Mouse (Mus musculus): ENCODE data around the gene Zfp1. TPM values are rescaled to one million over a fixed set of nuclear protein-coding genes. Genes with fewer than 3 reads are reported as not detected.

Gene Zfp1
- 1 to 10 TPM; 6.4 to 6.5 TPM for total RNA-seq (2021)
- long read RNA-seq, experiment 1, partial matches to known transcripts, result 1 of 5 reads
- long read RNA-seq, experiment 1, other reads (novel, unspliced or antisense), result 0 of 5 reads
- long read RNA-seq, experiment 2, transcript Zfp1-201 (4 exons, 1,811 nt), result major isoform, 15 of 26 reads
- long read RNA-seq, experiment 2, partial matches to known transcripts, result 4 of 26 reads
- long read RNA-seq, experiment 2, other reads (novel, unspliced or antisense), result 4 of 26 reads

DNA sequence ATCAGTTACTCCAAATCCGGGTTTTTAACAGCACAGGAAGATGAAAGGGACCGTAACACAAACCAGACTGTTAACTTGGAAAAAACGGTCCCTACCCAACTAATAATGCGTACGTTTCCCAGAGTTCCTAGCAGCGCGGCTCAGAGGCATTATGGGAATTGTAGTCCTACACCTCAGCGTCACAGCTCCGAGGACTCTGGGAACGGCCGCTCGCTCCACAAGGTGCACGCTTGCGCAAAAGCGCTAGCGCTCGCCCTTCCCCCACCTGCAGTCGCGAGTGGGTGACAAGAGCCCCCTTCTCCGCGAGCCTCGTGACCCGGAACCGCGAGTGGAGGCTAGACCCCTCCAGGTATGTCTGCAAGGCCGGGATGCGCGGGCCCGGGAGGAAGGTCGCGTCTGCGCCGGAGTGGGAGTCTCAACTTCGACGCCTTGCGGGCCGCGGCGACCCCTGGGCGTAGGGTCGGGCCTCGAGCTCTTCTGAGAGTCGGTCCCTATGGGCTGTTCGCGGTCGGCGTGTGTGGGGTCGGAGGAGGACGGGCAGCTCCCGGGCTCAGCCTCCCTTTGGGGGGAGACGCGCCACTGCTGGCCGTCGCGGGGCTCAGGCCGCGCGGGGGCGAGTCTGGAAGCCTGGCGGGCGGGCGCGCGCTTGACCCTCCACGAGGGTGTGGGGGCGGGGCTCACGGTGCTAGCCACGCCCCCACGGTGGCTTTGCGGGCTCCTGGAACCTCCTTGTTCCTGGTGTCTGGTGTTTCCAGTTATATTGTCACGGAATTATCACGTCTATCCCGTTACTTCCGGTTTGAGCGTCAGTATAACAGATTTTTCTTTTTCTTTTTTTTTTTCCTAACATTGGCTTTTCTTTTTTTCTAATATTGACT, at the start of gene Zfp1:
Gene Zfp1, plus strand, starts transcription at position 138 of the 878 bp plus-strand sequence.
- peak; percentile 87 to 89 for DNase-seq (ENCODE audit: low spot score in 2 of 2)

DNA sequence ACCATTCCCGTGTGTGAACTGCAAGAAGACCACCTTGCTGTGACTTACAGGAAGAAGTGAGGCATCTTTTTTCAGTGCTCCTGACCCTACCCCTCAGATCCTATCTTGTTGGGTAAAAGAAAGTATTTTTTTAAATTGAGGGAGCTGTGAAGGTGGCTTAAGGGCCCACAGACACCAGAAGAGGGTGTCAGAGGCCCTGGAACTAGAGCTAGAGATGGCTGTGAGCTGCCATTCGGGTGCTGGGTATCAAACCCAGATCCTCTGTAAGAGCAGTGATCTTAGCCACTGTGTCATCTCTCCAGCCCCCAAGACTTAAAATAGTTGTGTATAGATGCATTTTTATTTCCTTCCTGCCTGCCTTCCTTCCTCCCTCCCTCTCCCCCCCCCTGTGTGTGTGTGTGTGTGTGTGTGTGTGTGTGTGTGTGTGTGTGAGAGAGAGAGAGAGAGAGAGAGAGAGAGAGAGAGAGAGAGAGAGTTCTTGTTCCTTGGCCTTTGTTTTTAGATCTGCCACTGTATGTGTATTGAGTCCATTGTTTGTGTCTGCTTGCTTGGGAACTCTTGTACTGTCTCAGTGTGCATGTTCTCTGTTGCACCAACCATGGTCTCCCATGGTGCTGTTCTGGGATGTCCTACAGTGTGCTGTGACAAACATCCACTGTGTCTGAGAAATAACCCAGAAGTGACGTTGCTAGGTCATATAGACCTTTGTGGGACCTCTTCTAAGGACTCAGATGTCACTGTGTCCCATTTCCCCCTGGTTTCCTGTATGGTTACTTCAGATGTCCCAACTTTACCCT, 49.0 kb upstream of the Zfp1 start:
- no peak for DNase-seq (ENCODE audit: low spot score in 2 of 2)

DNA sequence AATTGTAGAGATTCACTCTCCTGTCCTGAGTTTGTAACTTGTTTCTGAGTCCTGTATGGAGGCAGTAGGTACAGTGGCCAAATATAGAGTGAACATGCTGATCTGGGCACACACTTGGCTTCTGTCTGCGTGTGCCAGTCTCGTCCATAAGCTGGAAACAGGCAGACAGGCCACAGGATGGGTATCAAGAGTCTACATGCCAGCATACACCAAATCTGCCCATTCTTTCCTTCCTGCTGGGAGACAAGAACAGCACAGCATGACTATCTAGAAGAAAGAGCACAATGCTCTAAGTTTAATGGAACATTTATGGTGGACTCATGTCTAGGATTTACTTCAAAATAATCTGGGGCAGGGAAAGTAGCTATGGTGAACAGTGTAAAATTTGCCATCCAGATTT, 48.2 kb upstream of the Zfp1 start:
- DNase-seq (ENCODE audit: low spot score in 2 of 2), result no peak

DNA sequence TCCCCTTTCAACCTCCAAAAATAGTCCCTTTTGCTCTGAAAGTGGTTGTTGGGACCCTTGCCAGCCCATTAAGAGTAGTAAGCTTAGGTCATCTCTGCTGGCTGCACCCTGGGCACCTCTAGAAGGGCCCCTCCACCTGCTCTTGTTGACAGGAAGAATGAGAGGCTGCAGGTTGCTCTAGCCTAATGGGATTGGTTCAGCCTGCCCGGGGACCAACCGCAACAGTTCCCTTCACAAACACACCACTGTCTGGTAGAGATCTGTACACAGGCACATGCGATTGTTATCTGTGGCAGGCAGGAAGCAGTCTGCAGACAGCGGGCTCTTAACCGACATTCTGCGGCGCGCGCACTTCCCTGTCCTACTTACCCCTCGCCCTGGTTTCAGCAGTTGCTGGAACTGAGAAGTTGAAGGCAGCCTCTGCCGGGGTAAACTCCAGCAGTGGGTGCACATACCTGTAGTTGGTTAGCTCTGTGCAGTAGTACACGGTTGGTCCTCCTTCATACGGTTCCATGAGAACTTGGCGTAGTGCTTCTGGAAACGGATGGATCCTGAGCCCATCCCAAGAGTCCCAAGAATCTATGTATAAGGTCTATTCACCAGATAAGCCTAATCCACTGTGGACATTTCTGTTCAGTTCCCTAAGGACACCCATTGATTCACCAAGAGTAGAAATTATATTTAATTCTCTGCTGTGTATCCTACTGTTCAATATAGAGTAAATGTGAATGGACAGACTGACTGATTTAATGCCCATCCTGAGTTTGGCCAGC, 47.3 kb upstream of the Zfp1 start:
- peak in 1 of 2 experiments; percentile 37 for DNase-seq (ENCODE audit: low spot score in 2 of 2)

DNA sequence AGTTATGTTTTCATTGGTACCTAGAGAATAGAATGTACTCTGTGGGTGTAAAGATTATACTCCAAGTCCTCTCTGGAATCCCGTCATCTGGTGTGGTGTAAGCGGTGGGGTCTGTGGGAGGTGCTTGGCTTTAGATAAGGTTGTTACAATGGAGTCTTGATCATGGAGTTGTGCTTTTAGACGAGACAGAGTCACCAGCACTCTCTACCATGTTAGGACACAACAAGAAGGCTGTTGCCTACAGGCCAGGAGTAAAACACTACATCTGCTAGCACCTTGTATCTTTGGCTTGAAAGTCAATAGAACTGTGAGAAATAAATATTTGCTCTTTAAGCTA, 46.7 kb upstream of the Zfp1 start:
- DNase-seq (ENCODE audit: low spot score in 2 of 2), result no peak

DNA sequence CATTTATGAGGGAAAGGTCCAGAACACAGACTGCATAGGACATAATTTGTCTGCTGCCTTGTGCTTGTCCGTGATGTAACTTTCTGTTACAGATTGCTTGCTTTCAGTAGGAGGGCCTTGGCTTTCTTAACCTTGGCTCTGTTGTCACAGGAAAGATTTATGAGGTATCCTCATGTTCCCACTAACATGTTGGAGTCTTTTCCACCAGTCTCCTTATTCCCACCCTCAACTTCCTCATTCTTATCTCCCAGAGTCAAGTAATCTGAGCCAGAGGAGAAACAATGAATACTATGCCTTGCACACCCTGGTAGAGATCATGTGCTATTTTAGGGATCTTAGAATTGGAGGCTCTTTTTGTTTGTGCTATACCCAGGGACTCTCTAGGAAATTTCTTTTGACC, 45.9 kb upstream of the Zfp1 start:
- no peak for DNase-seq (ENCODE audit: low spot score in 2 of 2)

DNA sequence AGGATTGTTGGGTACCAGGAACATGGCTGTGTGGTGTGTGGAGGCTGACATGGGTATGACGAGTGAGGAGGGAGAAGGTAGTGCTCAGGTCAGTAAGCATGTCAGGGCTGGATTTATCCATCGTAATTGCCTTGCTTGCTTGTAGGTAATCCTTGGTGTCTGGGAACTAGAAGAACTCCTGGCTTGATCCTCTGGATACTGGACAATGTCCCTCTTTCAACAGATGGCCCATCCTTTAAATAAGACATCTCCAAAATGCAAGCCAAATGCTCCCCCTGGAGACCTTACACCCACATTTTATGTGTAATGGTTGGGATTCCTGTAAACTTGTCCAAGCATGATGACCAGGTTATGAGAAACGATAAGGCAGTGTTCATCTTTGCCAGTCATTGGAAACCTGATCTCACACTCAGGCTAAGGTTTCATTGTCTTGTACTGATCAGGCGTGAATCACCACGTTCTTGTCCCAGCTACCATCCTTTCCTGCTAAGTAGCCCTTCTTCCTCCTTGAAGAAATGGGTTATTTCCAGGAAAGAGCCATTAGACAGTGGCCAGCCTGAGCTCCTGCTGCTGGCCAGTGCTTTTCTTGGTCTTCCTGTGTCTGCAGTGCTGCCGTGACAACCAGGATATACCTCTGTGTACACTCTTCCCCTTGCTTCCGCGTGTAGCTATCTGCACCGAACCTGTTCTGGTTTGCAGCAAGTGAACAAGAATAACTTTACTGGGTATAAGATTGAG, 43.3 kb upstream of the Zfp1 start:
- no peak for DNase-seq (ENCODE audit: low spot score in 2 of 2)

DNA sequence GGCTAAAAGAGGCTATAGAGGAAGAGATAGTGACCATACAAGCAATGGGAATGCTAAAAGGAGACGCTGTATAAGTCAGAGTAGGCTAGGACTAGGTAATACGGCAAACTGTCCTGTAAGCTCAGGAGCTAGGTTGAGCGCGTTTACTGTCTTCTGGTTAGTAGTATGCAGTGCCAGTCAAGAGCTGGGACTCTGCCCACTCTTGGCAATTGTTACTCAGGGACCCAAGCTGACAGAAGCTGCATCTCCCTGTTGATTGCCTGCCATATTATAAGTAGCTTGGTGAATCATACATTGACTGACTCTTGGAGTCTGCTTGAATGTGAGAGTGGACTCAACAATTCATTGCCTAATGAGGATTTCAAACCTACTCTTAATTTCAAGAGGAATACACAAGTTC, 41.2 kb upstream of the Zfp1 start:
- no peak for DNase-seq (ENCODE audit: low spot score in 2 of 2)

DNA sequence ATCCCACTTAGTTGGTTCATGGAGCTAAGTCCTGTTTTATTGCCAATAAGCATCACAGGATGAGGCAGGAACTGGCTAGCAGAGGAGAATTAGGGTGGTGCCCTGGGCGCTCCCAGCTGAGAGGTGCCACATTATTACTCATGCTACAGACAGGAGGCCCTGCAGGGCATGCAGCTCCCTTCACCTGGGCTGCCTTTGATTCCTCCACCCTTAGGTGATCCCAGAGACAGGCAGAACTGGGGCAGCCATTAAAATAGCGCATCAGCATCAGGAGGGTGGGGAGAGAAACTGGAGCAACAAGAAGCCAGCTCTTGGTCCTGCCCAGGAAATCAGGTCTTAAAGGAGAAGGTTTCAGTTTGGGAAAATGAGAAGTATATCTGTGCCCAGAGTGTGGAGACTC, 38.2 kb upstream of the Zfp1 start:
- no peak for DNase-seq (ENCODE audit: low spot score in 2 of 2)

DNA sequence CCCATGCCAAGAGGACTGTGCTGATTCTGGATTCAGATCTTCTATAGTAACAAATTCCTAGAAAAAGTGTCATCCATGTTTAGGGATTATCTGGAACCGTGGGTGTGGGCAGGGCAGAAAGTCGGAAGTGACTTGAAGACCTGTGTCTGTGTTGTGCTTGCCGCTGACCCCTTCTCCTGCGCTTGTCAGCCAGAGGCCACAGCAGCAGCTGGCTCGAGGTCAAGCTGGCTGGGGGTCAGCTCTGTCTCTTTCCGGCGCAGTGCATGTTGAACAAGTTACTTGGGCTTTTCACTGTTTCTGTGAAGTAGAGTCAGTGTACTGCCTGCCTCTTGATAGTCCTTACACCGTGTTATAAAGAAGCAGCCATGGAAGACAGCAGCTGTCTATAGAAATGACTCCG, 36.2 kb upstream of the Zfp1 start:
- no peak for DNase-seq (ENCODE audit: low spot score in 2 of 2)

DNA sequence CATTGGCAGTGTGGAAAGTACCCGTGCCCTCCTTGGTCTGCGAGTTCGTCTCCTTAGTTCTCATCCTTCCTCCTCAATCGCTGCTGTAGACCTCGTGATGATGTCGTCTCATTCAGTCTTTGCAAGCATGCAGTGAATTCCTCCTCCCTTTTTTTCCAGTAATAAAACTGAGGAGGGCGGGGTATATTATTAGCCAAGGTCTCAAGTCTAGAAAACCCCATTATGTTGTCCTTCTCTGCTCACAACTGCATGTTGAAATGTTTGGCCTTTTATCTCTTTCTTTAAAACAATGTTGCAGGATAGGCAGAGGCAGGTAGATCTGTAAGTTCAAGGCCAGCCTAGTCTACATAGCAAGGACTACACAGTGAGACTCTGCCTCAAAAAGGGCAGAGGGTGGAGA, 35.8 kb upstream of the Zfp1 start:
- no peak for DNase-seq (ENCODE audit: low spot score in 2 of 2)

DNA sequence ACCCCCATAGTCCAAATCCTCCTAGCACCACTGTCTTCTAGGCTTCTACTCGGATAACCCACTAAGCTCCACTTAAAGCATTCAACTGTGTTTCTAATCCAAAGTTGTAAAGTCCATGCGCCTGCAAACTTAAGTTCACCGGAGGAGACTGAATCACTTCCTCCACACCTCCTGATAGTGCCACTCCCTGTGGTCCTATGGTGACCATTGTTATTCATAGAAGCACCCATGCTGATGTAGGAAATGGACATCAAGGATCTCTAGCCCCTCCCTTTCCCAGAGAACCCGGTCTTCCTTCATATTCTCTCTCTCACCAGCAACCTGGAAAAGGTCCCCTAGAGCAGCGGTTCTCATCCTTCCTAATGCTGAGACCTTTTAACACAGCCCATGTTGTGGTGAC, 30.0 kb upstream of the Zfp1 start:
- DNase-seq (ENCODE audit: low spot score in 2 of 2), result no peak

DNA sequence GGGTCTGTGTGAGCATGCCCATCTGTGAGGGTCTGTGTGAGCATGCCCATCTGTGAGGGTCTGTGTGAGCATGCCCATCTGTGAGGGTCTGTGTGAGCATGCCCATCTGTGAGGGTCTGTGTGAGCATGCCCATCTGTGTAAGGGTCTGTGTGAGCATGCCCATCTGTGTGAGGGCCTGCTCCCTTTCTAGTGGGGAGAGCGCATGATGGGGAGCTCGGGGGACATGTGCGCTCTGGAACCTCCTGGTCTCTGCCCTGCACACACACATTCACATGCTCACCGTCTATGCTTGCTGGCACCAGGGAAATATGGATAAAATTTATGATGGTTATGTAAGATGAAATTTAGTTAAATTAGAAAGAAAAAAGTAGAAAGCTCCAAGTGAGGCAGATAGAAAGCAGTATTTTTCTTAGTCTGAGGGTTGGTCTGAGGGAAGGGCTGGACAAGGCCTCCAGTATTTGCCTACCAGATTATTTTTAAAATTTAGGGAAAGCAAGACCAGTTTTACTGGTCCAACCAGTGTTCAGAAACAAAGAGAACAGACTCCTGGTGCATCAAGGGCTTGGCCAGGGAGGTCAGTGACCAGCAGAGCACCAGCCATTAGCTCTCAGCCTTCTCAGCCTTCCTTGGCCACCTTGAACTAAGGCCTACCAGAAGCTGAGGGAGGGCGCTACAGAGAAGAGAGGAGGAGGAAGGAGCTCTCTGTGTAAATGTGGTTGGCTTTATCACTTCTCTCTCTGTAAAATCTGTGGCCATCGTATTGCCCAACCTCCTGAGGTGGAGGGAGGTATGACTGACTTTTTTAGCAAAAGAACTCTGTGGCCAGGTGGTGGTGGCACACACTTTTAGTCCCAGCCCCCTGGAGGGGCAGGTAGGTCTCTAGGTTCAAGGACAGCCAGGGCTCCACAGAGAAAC, 28.2 kb upstream of the Zfp1 start:
- DNase-seq (ENCODE audit: low spot score in 2 of 2), result no peak

DNA sequence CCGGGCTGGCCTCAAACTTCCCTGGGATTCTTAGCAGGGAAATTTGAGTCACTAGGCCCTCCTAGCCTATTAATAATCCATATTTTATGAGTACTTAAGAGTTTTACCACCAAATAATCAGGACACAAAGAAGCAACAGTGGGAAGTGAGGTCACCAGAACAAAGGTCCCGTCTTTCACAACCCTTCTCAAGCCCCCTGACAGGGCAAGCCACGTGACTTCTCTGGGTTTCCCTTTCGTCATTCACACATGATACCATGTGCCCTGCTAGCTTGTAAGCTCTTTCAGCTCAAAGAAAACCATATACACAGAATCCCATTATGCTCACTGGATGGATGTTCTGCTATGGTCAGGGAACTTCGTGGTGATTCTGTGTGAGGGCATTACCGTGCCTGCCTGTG, 25.4 kb upstream of the Zfp1 start:
- no peak for DNase-seq (ENCODE audit: low spot score in 2 of 2)

DNA sequence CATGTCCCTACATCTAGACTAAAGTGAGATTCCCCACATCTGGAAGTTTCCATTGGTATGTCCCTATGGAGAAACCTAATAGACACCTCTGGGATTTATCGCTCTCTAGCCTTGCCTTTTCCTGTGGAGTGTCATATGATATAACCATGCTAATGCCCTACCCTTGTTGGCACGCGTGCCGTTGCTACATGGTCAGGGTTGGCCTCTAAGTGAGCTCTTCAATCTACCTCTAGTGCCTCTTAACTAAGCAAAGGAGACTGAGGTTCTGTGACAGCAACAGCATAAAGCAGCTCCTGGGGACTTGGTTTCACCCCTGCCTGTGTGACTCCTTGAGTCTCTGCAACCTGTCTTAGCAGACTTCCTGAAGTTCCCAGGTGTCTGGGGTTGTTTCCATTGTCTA, 24.9 kb upstream of the Zfp1 start:
- no peak for DNase-seq (ENCODE audit: low spot score in 2 of 2)

DNA sequence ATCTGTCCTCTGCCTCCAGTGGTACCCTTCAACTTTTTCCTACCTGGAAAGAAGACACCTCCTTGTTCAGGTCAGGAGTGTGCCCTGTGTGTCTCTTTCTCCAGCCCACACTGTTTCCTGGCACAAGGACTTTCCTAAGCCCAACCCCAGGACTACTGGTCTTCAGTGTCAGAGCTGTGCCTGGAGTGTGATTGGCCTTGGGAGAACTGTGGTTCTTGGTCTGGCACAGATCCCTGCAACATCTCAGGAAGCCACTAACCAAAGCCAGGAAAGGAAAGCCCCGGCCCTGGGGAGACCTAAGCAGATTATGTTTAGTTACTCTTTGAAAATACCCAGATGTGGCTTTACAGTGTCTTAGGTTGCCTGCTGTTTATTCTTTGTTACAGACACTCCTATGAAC, 23.3 kb upstream of the Zfp1 start:
- no peak for DNase-seq (ENCODE audit: low spot score in 2 of 2)

DNA sequence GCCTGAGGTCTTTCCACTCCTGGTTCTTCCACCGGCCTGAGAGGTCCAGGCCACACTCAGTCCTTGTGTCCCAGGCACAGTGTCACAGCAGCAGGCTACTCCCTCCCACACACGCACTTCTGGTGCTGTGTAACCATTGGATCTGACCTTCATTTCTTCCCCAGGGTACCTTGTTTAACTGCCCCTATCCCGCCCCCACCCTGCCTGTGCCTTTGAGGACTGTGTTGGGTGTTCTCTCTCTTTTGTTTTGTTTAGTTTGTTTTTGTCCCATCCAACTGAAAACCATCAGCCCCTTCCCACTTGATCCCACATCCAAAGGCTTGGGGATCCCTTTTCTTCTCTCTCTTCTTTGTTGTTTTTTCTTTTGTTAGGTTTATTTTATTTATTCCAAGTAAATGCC, 21.1 kb upstream of the Zfp1 start:
- no peak for DNase-seq (ENCODE audit: low spot score in 2 of 2)

DNA sequence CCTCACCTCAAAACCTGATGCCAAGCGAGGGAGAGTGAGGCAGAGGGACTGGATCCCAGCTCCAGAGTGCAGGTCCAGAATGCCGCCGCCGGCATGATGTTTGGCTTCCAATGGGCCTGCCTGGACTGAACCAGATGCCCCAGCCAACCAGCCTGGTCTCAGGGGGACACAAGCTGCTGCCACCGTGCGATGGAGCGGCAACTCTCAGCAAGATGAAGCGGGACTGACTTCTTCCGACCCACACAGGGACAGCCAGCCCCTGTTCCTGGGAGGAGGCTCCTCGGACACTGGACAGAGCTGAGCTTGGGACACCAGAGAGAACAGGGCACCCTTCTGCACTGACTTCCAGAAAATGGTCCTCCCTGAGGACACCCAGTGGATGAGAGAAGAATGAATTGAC, 20.6 kb upstream of the Zfp1 start:
- DNase-seq (ENCODE audit: low spot score in 2 of 2), result peak in 1 of 2 experiments; percentile 32

DNA sequence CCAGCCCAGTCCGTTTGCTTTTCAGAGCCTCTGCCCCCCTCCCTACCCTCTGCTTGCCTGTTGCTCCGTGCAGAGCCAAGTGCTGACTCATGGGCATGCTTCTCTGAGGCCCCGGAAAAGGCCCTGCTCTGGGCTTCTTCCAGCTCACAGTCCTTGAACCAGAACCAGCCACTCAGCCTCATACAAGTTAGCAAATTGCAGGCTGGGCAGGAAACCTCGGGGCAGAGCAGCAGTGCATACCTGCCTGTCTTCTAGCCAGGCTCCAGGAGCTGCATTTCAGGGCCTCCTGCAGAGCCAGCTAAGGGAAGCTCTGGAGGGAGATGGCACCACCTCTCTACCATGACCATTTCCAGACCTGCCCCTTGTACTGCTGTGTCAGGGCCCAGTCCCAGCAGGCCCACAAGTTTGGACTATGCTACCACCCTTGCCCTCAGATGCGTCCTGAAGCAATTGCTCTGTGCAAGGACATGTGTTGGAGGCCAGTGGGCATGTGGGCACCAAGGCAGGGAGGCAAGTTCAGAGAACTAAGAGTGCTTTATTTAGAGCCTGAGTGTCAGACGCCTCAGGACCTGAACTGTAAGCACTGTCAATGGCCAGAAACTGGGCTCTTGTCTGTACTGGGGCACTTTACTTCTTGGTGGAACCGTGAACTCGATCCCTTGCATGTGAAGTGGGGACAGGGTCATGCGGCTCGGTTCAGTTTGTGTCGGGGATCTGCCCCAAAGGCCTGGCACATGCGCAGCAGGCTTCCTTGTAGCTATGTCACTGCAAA, 18.9 kb upstream of the Zfp1 start:
- DNase-seq (ENCODE audit: low spot score in 2 of 2), result peak; percentile 55 to 71

Measured in adrenal gland, adult 18-20 months (tissue).